Comparison of ENCODE assay signal across 8 mouse cellular contexts in genomic region chr11:82950736-82951481, GRCm38 (mm10). TPM values are rescaled to one million over a fixed set of nuclear protein-coding genes. Genes with fewer than 3 reads are reported as not detected.
A peak's percentile ranks its signal among the peaks of the same experiment; 100 is the strongest.
DNase-seq lines count a peak whose midpoint lies in the region; ATAC-seq and TF ChIP-seq lines count a peak whose summit lies in the region.

Gene Slfn5, plus strand, starts transcription at chr11:82951349.

- H3K9ac ChIP-seq in liver, embryonic 16.5 days (ENCODE audit: low read depth, low read length): no peak within 1 kb of the TSS

- no peak for DNase-seq in spleen, adult 2 months (ENCODE audit: low read depth in 1 of 2, low spot score in 2 of 2)
- DNase-seq in spleen, postnatal 36 days (ENCODE audit: low spot score in 2 of 2): no peak
- peak in 1 of 2 experiments; percentile 35 for DNase-seq in gastrocnemius, postnatal 4 days (ENCODE audit: low spot score in 2 of 2)
- DNase-seq in c-Kit-positive CD71-positive TER-119-positive erythroid progenitor cells, embryonic 14.5 days (ENCODE audit: low spot score): no peak
- no peak for DNase-seq in ovary, postnatal 36 days (ENCODE audit: low spot score)

- H3K27me3 ChIP-seq in spleen, adult 2 months (ENCODE audit: control insufficient read depth, insufficient read depth, low read length): no peaks in the 10 kb centered on the region
- H3K27me3 ChIP-seq in liver, embryonic 16.5 days (ENCODE audit: control insufficient read depth, insufficient read depth, low read depth, low read length): peaks cover 30% of the 10 kb centered on the region

- 55% methylated on average over 10 of the region's 10 CpGs for WGBS in spleen, adult 2 months
- 16% methylated on average over 10 of the region's 10 CpGs for WGBS in liver, embryonic 16.5 days (ENCODE audit: insufficient replicate concordance)
- 16% methylated on average over 10 of the region's 10 CpGs for WGBS in olfactory bulb, adult 2 months

- 0 out of 2 replicates have a peak, but pooled peaks cover 1% of the 10 kb centered on the region for H3K36me3 ChIP-seq in spleen, adult 2 months (ENCODE audit: control insufficient read depth, insufficient read depth, low read length)
- H3K36me3 ChIP-seq in liver, embryonic 16.5 days (ENCODE audit: control insufficient read depth, insufficient read depth): no peaks in the 10 kb centered on the region

- no peak for TF ChIP-seq POLR2A in spleen, adult 2 months (IDR thresholded peaks at IDR 0.05; ENCODE audit: low read depth, low read length)
- no peak for TF ChIP-seq POLR2A in olfactory bulb, adult 2 months (IDR thresholded peaks at IDR 0.05; ENCODE audit: insufficient read depth, low read depth, low read length)

- H3K4me2 ChIP-seq in liver, embryonic 16.5 days (ENCODE audit: low read depth, low read length): peak within 1 kb of the TSS; percentile 12

- no peak for TF ChIP-seq CTCF in spleen, adult 2 months (IDR thresholded peaks at IDR 0.05; ENCODE audit: extremely low read depth, insufficient read depth, insufficient read length, insufficient replicate concordance)
- no peak for TF ChIP-seq CTCF in olfactory bulb, adult 2 months (IDR thresholded peaks at IDR 0.05; ENCODE audit: insufficient read depth, low read depth, low read length)

- H3K27ac ChIP-seq in spleen, adult 2 months (ENCODE audit: insufficient read depth, low read length): peak within 1 kb of the TSS; percentile 87
- peak within 1 kb of the TSS; percentile 42; the same call in 1 of the 2 replicates for H3K27ac ChIP-seq in liver, embryonic 16.5 days (ENCODE audit: low read length)
- peak within 1 kb of the TSS; percentile 42; the same call in 1 of the 2 replicates for H3K27ac ChIP-seq in olfactory bulb, adult 2 months (ENCODE audit: insufficient read depth, low read depth, low read length)

- peak within 1 kb of the TSS; percentile 68 for H3K4me3 ChIP-seq in spleen, adult 2 months (ENCODE audit: extremely low read depth, insufficient read depth, insufficient read length)
- H3K4me3 ChIP-seq in liver, embryonic 16.5 days (ENCODE audit: low read depth, low read length): peak within 1 kb of the TSS; percentile 32
- H3K4me3 ChIP-seq in olfactory bulb, adult 2 months (ENCODE audit: insufficient read depth, low read depth, low read length): peak within 1 kb of the TSS; percentile 26

- H3K9me3 ChIP-seq in liver, embryonic 16.5 days (replicated peaks; ENCODE audit: control insufficient read depth, low read length): no peaks in the 10 kb centered on the region

- H3K4me1 ChIP-seq in spleen, adult 2 months (ENCODE audit: control insufficient read depth, insufficient read depth, insufficient read length): peaks cover 5% of the 10 kb centered on the region; the same call in 1 of the 2 replicates
- H3K4me1 ChIP-seq in liver, embryonic 16.5 days (ENCODE audit: control insufficient read depth, low read depth, low read length): no peaks in the 10 kb centered on the region; the same call in 1 of the 2 replicates
- peaks cover 7% of the 10 kb centered on the region; the same call in 1 of the 2 replicates for H3K4me1 ChIP-seq in olfactory bulb, adult 2 months (ENCODE audit: control insufficient read depth, insufficient read depth, low read length)

- no peak for ATAC-seq in inflammation-experienced regulatory T-cells, adult 6 months
- no peak for ATAC-seq in liver, embryonic 16.5 days (ENCODE audit: low read depth)

RNA-seq across cellular contexts. Expression of gene Slfn5, which starts in this region (rescaled TPM):
- polyA plus RNA-seq in spleen, adult 2 months (2012; rRNA removed): 3.1 and 3.4 TPM in 2 replicates
- 10 to 100 TPM; 18.3 to 24.7 TPM for total RNA-seq in gastrocnemius, postnatal 4 days (2021)
- polyA plus RNA-seq in inflammation-experienced regulatory T-cells, adult 6 months (2017; shearing (Covaris generic)): 10 to 100 TPM; 18.0 to 28.9 (median 27.4) TPM
- polyA plus RNA-seq in liver, embryonic 16.5 days (2015; fragmentation: Nextera tagmentation; extraction: Ambion mirVana): 1.6 TPM in 2 replicates
- polyA plus RNA-seq in olfactory bulb, adult 2 months (2012; ENCODE audit: insufficient read depth, insufficient read length, low replicate concordance, missing spikeins): not detected in 2 replicates
